Mouse (Mus musculus) cerebellum, adult 2 months (tissue): Measurements from ENCODE around the gene Slc30a5. TPM values are rescaled to one million over a fixed set of nuclear protein-coding genes. Genes with fewer than 3 reads are reported as not detected.

Experiments
- DNase-seq, 2 experiments: peaks; one replicate each; pipeline ENCODE4 v3.0.0; 2021
- H3K27ac ChIP-seq: fragments of 200-500 bp; 2 replicates; pipeline ENCODE4 v1.5.1; 2012; ENCODE audit warnings: low read length, control low read depth, inconsistent platforms; ENCODE audit not compliant: insufficient read depth
- H3K27me3 ChIP-seq: fragments of 200-500 bp; 2 replicates; pipeline ENCODE4 v1.6.1; 2012; ENCODE audit warnings: inconsistent platforms, mild to moderate bottlenecking, low read length, moderate library complexity; ENCODE audit not compliant: control insufficient read depth, insufficient read depth
- H3K4me1 ChIP-seq: fragments of 200-500 bp; 2 replicates; pipeline ENCODE4 v1.6.1; 2011; ENCODE audit warnings: low read length; ENCODE audit not compliant: control insufficient read depth, insufficient read depth
- H3K4me3 ChIP-seq: fragments of 200-500 bp; replicated peaks from 2 replicates; pipeline ENCODE3; 2011; ENCODE audit warnings: mild to moderate bottlenecking, low read depth, low read length, control low read depth; ENCODE audit not compliant: insufficient read depth
- CTCF ChIP-seq: fragments of 200-500 bp; IDR thresholded peaks from 2 replicates; pipeline ENCODE4 v1.5.1; 2011; ENCODE audit warnings: low read depth, mild to moderate bottlenecking, control low read depth, low read length, moderate library complexity, borderline replicate concordance; ENCODE audit not compliant: insufficient read depth
- POLR2A ChIP-seq: fragments of 200-500 bp; IDR thresholded peaks from 2 replicates; pipeline ENCODE4 v1.6.1; 2011; ENCODE audit warnings: low read length, control low read depth, borderline replicate concordance; ENCODE audit not compliant: insufficient read depth
- WGBS: fragments of 180-500 bp; shearing (Covaris S2); methylation state at CpG from one replicate; pipeline ENCODE4 v1.1.7; 2018; 5-methylcytosine and 5-hydroxymethylcytosine counted together
- polyA plus RNA-seq: library from polyadenylated mRNA; depleted of rRNA; stranded (reverse); fragments of >200 nt; gene quantifications from 2 replicates; pipeline ENCODE4 v1.2.3, GENCODE M21; 2012

Slc30a5 gene
- polyA plus RNA-seq, 1 experiment = 42.7 TPM

- peaks cover 6% of the 10 kb centered on the region; the same call in 1 of the 2 replicates for H3K4me1 ChIP-seq
- H3K27ac ChIP-seq = no peak overlapping the region
- peak overlapping the region; percentile 19 for H3K4me3 ChIP-seq
- no peak for TF ChIP-seq CTCF
- WGBS = 47% methylated on average over 6 of the region's 6 CpGs
- DNase-seq = no peak
- no peaks in the 10 kb centered on the region for H3K27me3 ChIP-seq
These were observed 394 bp upstream of the Slc30a5 start for GRCm38 (mm10) chr13:100833640-100834002.

GRCm38 (mm10) chr13:100832188-100832587 is 1.0 kb downstream of the Slc30a5 start:
- H3K27ac ChIP-seq = no peak overlapping the region
- H3K4me3 ChIP-seq = peak overlapping the region; percentile 81
- TF ChIP-seq CTCF (no peak), POLR2A (no peak)
- H3K4me1 ChIP-seq = peaks cover 6% of the 10 kb centered on the region; the same call in 1 of the 2 replicates
- no peak for DNase-seq
- 0% methylated on average over 8 of the region's 8 CpGs for WGBS
- H3K27me3 ChIP-seq = no peaks in the 10 kb centered on the region

- peaks cover 6% of the 10 kb centered on the region; the same call in 1 of the 2 replicates for H3K4me1 ChIP-seq
- H3K4me3 ChIP-seq = peak overlapping the region; percentile 8
- TF ChIP-seq POLR2A (no peak), CTCF (no peak)
- DNase-seq = no peak
- WGBS = 76% methylated on average over 6 of the region's 6 CpGs
- H3K27me3 ChIP-seq = no peaks in the 10 kb centered on the region
- no peak overlapping the region; the same call in 1 of the 2 replicates for H3K27ac ChIP-seq
These were observed 2.1 kb downstream of the Slc30a5 start for GRCm38 (mm10) chr13:100831123-100831522.

- DNase-seq = no peak
- Histone ChIP-seq H3K4me1 (0 out of 2 replicates have a peak, but pooled peaks cover 3% of the 10 kb centered on the region), H3K27me3 (no peaks in the 10 kb centered on the region), H3K27ac (no peak overlapping the region), H3K4me3 (no peak overlapping the region)
- TF ChIP-seq CTCF (no peak), POLR2A (no peak)
- WGBS = 91% methylated on average over 9 of the region's 9 CpGs
These were observed 7.4 kb downstream of the Slc30a5 start for GRCm38 (mm10) chr13:100825627-100826410.

GRCm38 (mm10) chr13:100824916-100825315 is 8.3 kb downstream of the Slc30a5 start:
- 0 out of 2 replicates have a peak, but pooled peaks cover 3% of the 10 kb centered on the region for H3K4me1 ChIP-seq
- 93% methylated on average over 3 of the region's 3 CpGs for WGBS
- no peak overlapping the region for H3K4me3 ChIP-seq
- no peaks in the 10 kb centered on the region for H3K27me3 ChIP-seq
- no peak overlapping the region for H3K27ac ChIP-seq
- TF ChIP-seq POLR2A = no peak
- TF ChIP-seq CTCF = no peak
- DNase-seq = no peak

GRCm38 (mm10) chr13:100824306-100824705 is 8.9 kb downstream of the Slc30a5 start:
- Histone ChIP-seq H3K27ac (no peak overlapping the region), H3K27me3 (no peaks in the 10 kb centered on the region), H3K4me3 (no peak overlapping the region), H3K4me1 (no peaks in the 10 kb centered on the region)
- no peak for DNase-seq
- TF ChIP-seq CTCF (no peak), POLR2A (no peak)
- 85% methylated on average over 6 of the region's 6 CpGs for WGBS

- TF ChIP-seq CTCF (no peak), POLR2A (no peak)
- no peak for DNase-seq
- 98% methylated on average over 3 of the region's 3 CpGs for WGBS
- H3K4me3 ChIP-seq = no peak overlapping the region
- no peaks in the 10 kb centered on the region for H3K4me1 ChIP-seq
- no peak overlapping the region for H3K27ac ChIP-seq
- no peaks in the 10 kb centered on the region for H3K27me3 ChIP-seq
These were observed 9.4 kb downstream of the Slc30a5 start for GRCm38 (mm10) chr13:100823863-100824262.

- Histone ChIP-seq H3K4me1 (no peaks in the 10 kb centered on the region), H3K4me3 (no peak overlapping the region), H3K27ac (no peak overlapping the region), H3K27me3 (no peaks in the 10 kb centered on the region)
- no peak for DNase-seq
- WGBS = 90% methylated on average over 6 of the region's 6 CpGs
- no peak for TF ChIP-seq CTCF
- TF ChIP-seq POLR2A = no peak
These were observed 18.8 kb downstream of the Slc30a5 start for GRCm38 (mm10) chr13:100814451-100814850.
